Mouse (Mus musculus) cerebellum, adult 18-20 months (tissue): Measurements from ENCODE around the gene Cox6b2.

Experiments
- DNase-seq, 2 experiments: peaks; one replicate each; pipeline ENCODE4 v3.0.0; 2021

Gene Cox6b2

DNA sequence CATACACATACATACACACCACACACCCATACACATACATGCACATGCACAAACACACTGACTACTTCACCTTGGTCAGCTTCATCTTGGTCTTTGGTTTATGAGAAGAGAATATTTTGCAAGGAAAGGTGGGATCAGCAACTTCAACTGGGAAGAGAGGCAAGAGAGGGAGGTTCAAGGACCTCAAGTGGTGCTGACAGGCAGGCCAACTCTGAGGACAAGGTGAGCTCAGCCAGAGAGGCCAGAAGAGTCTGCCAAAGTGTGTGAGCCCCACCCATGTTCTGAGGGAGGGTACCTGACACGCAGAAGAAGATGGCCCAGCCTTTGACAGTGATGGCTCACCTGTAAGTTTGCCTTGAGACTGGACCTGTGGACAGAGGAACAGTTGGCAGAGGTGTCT is 6.8 kb upstream of the Cox6b2 start:
- no peak for DNase-seq

- DNase-seq: no peak
These were observed 698 bp downstream of the Cox6b2 start for GRCm38 (mm10) chr7:4751971-4752820.

DNA sequence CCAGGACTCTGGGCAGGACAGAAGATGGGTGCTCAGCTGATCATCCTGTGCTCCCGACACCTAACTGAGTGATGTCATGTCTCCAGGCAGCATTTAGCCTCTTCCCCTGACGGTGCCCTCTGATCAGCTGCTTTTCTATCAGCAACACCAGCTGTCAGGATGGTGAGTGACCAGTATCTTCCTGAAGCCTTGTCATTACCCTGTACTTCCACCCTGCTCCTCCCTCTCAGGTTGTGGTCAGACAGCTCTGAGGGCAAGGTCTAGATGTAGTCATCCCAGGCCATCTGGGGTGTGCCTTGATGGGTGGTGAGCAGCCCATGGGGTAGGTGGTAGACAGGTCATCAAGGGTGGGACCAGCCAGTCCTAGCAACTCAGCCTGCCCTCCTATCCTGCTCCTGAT is 3.7 kb downstream of the Cox6b2 start:
- no peak for DNase-seq

GRCm38 (mm10) chr7:4748321-4748720 is 4.6 kb downstream of the Cox6b2 start:
- no peak for DNase-seq

GRCm38 (mm10) chr7:4747156-4747899 is 5.6 kb downstream of the Cox6b2 start:
- no peak for DNase-seq

- DNase-seq: no peak
These were observed 6.4 kb downstream of the Cox6b2 start for GRCm38 (mm10) chr7:4746326-4746980.

GRCm38 (mm10) chr7:4744886-4745285 is 8.0 kb downstream of the Cox6b2 start:
- DNase-seq: no peak

GRCm38 (mm10) chr7:4743354-4743753 is 9.5 kb downstream of the Cox6b2 start:
- DNase-seq: no peak

- DNase-seq: no peak
These were observed 10.4 kb downstream of the Cox6b2 start for GRCm38 (mm10) chr7:4742482-4742819.

GRCm38 (mm10) chr7:4741672-4742481 is 11.0 kb downstream of the Cox6b2 start:
- peak; percentile 21 to 33 for DNase-seq

GRCm38 (mm10) chr7:4741151-4741550 is 11.7 kb downstream of the Cox6b2 start:
- peak; percentile 75 to 81 for DNase-seq

DNA sequence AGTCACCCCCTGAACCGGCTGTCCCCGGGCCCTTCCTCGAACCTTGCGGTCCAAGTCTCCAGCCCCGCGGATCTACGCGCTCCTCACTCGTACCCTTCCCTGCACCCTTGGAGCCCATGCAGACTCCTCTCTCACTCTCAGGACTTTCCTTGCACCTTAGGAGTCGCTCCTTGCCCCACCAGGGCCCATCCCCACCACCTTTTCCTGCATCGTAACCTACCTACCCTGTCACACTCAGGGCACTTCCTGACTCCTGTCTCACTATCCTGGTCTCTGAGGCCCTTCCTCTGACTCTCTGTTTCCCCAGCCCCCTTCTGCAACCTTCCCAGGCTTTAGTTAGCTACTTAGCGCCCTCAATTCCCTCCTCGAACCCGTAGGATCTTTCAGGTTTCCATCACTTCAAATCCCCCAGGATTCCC is 12.6 kb downstream of the Cox6b2 start:
- DNase-seq: no peak

DNA sequence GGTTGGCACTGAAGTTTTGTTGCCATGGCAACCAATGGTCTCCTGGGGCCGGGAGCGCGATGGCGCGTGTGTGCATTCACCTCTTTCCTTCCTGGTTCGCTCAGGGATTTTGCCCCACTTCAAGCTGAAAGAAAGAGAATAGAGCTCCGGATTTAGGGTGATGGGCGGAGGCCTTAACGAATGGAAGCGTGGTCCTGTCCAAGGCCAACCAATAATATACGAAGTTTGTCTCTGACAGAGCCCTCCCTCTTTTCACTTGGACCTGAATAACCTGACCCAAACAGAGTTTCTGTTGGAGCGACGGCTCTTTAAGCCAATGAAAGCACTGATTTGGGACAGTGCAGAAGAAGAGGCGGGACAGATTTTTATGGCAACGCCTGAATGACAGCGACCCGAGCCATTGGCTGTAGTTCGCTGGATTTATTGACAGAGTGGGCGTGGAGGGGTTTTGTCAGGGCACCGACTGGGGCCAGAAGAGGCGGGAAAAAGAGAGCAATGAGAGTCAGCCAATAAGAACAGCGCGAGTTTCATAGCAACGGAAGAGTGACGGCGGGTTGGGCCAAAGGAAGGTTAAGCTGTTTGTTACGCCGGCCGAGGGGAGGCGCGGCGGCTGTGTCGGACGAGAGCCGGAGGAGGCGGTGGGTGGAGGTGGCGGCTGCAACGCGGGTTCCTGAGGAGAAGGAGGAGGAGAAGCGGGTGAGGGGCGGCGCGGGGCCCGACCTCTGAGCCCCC is 13.2 kb downstream of the Cox6b2 start, which contains the start of gene Kmt5c:
Gene Kmt5c (plus strand): TSS at position 572 of the 732 bp plus-strand sequence.
- peak; percentile 95 to 99 for DNase-seq

DNA sequence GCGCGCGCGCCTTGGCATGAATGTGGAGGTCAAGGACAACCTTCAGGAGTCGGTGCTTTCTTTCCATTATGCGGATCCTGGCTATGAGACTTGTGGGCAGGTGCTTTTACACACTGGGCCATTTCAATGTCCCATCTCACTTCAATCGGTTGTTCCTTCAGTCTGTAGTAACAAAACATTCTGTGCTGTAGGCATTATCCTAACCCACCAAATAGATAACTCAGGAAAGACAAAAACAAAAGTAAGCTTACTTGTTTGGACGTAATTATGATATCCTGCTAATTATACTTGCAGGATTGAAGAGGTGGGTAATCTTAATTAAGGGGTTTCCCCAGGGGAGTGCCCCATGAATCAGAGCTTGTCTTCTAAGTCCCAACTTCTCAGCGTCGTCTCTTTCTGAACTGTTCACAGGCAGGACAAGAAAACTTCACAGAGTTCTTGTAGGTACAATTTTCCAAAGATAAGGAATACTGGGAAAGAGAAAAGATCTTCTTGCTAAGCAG is 13.8 kb downstream of the Cox6b2 start:
- no peak for DNase-seq

- DNase-seq: no peak
These were observed 19.9 kb downstream of the Cox6b2 start for GRCm38 (mm10) chr7:4732968-4733392.

GRCm38 (mm10) chr7:4731090-4731489 is 21.8 kb downstream of the Cox6b2 start:
- DNase-seq: no peak

GRCm38 (mm10) chr7:4725169-4725568 is 27.7 kb downstream of the Cox6b2 start, which contains the start of gene Tmem150b:
TSS of gene Tmem150b (minus strand) at chr7:4725249.
- DNase-seq: no peak

GRCm38 (mm10) chr7:4724359-4724758 is 28.5 kb downstream of the Cox6b2 start:
- DNase-seq: no peak

GRCm38 (mm10) chr7:4723508-4723907 is 29.4 kb downstream of the Cox6b2 start:
- peak; percentile 36 to 69 for DNase-seq

GRCm38 (mm10) chr7:4719276-4719675 is 33.6 kb downstream of the Cox6b2 start:
- no peak for DNase-seq

DNA sequence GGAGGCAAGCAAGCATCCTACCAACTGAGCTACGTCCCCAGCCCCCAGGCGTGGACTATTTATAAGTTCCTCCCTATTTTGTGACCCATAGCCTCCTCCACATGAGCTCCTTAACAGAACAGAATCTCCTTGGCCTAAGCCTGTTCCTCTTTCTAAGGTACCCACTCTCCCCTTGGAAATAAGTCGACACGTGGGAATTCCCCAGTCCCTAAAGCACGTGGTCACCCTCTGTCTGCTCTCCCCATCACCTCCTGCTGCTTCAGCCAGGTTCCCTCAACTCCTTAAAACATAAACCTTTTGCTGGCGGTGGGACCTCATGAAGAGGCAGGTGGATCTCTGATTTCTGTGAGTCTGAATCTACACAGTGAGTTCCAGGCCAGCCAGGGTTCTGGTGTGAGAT is 35.9 kb downstream of the Cox6b2 start:
- no peak for DNase-seq

GRCm38 (mm10) chr7:4712594-4712993 is 40.3 kb downstream of the Cox6b2 start:
- DNase-seq: no peak
